Mouse (Mus musculus) spleen, adult 10 weeks (tissue): ENCODE measurements around the gene Tprgl. TPM values are rescaled to one million over a fixed set of nuclear protein-coding genes. Genes with fewer than 3 reads are reported as not detected.

ENCODE experiments used
- polyA plus RNA-seq: library from polyadenylated mRNA; stranded (reverse); fragments of 350-450 nt; fragmentation: Illumina TruSeq; extraction: RNeasy Lipid Tissue Mini Kit (QIAGEN cat#74804); gene quantifications from one replicate; pipeline ENCODE4 v1.2.3, GENCODE M21; 2015; ENCODE audit warnings: low replicate concordance; ENCODE audit not compliant: insufficient read depth

Gene Tprgl
- polyA plus RNA-seq: 133 TPM

GRCm38 (mm10) chr4:154160538-154161390 is at the start of gene Tprgl:
Gene Tprgl (minus strand): TSS chr4:154160666.

GRCm38 (mm10) chr4:154170506-154171150 is 10.2 kb upstream of the Tprgl start, which contains the start of gene Megf6:
Gene Megf6 (plus strand): TSS chr4:154170730.

GRCm38 (mm10) chr4:154142211-154143040 is 18.0 kb downstream of the Tprgl start, which contains the start of gene Wrap73:
Gene Wrap73 (plus strand): TSS chr4:154142372.

GRCm38 (mm10) chr4:154140182-154140212 is 20.5 kb downstream of the Tprgl start, which contains the start of gene Trp73:
Gene Trp73 (minus strand): TSS chr4:154140208.

Other genes starting within 250 kb of the Tprgl start
- 20.9 TPM for gene A430005L14Rik, start 203.4 kb downstream of the Tprgl start, polyA plus RNA-seq
- gene Dffb, start 185.5 kb downstream of the Tprgl start, polyA plus RNA-seq: 18.7 TPM
- 10.6 TPM for gene Cep104, start 185.5 kb downstream of the Tprgl start, polyA plus RNA-seq
- gene Lrrc47, start 148.9 kb downstream of the Tprgl start, polyA plus RNA-seq: 35.7 TPM
- 3.0 TPM for gene Smim1, start 134.4 kb downstream of the Tprgl start, polyA plus RNA-seq
- not detected for gene Ccdc27, start 118.0 kb downstream of the Tprgl start, polyA plus RNA-seq
- 0.04 TPM for gene Trp73, start 20.5 kb downstream of the Tprgl start, polyA plus RNA-seq
- gene Wrap73, start 18.3 kb downstream of the Tprgl start, polyA plus RNA-seq: 7.3 TPM
- gene Megf6, start 10.1 kb upstream of the Tprgl start, polyA plus RNA-seq: 1.4 TPM
- gene Arhgef16, start 141.0 kb upstream of the Tprgl start, polyA plus RNA-seq: not detected
- gene B230104I21Rik, start 175.5 kb upstream of the Tprgl start, polyA plus RNA-seq: not detected